Mouse (Mus musculus) left cerebral cortex, adult 8-10 months (tissue): Measurements from ENCODE around the gene Olfr1513. TPM values are rescaled to one million over a fixed set of nuclear protein-coding genes. Genes with fewer than 3 reads are reported as not detected.
"Not testable (repeated sequence)": the region's sequence is repeated elsewhere in the genome, so short reads cannot be mapped to it uniquely, and the experiment has no call there.

Experiments used
- DNase-seq, 2 experiments: peaks; one replicate each; pipeline ENCODE4 v3.0.0; 2022; ENCODE audit warnings: low spot score in 2 of 2
- total RNA-seq, 4 experiments: library from RNA; stranded (reverse); gene quantifications; 2 replicates each; pipeline ENCODE4 v1.2.4; 2022

The Olfr1513 gene
- total RNA-seq, 4 experiments from 2014 or later = not detected

DNA sequence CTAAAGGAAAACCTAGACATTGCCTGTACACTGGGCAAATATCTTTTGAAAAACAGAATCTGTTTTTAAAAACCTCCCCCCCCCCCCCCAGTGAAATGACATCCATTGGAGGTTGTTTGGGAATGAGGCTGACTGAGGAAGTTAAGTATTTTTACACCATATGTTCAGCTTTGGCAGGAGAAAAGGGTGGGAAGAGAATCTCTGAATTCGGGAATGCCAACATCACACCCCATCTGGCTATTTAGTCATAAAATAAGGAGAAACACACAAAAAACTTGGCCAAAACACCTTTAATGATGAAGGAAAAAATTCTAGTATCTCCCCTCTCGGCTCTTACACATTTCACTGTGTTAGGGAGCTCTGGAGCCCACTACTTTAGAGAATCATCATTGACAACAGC is 45.3 kb downstream of the Olfr1513 start:
- DNase-seq = no peak

- DNase-seq = not testable (repeated sequence)
Observed at GRCm38 (mm10) chr14:52310343-52310742, 45.9 kb downstream of the Olfr1513 start.

GRCm38 (mm10) chr14:52306100-52306499 is 50.1 kb downstream of the Olfr1513 start:
- DNase-seq = no peak

DNA sequence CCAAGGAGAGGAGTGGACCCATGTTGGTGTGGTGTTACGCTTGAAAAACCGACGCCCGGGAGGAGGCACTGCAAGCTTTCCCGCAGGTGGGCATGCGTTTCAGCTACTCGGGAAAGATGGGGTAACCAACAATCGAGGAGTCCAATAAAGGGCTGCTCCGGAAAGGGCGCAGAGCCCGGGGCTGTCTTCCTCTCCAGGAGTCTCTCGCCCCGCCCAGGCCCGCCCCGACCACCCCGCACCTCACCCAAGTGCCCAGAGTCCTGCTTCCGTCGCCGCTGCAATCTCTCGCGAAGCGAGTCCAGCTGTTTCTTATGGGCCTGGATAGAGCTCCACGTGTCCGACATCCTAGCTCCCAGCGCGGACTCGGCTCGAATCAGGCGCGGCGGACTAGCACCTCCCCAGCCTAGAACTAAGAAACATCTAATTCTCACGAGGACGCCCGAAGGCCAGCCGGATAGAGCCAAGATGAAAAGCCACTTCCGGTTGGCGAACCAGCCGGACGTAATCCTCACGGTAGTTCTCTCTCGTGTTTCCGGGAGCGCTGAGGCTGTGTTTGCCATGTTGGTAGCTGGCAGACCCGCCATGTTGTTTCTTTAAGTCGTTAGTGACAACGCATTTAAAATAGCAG is 51.5 kb downstream of the Olfr1513 start, which contains the start of gene Mettl3:
Gene Mettl3, minus strand, starts transcription at position 485 of the 628 bp plus-strand sequence.
- DNase-seq = peak; percentile 79 to 93

DNA sequence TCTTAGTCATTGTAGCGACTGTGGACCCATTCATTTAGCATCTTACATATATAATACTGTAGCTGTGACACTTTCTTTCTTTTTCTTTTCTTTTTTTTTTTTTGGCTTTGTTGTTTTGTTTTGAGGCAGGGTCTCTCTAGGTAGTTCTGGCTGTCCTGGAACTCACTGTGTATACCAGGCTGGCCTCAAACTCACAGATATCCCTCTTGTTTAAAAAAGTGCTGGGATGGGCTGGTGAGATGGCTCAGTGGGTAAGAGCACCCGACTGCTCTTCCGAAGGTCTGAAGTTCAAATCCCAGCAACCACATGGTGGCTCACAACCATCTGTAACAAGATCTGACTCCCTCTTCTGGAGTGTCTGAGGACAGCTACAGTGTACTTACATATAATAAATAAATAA is 52.7 kb downstream of the Olfr1513 start:
- DNase-seq = not testable (repeated sequence)

Other genes starting within 250 kb of the Olfr1513 start
- gene Rpgrip1, start 245.7 kb downstream of the Olfr1513 start, total RNA-seq = 1 to 10 TPM in 3 of 4 experiments, under 1 TPM in 1; 0.91 to 3.1 (median 2.6) TPM
- 10 to 100 TPM; 59.0 to 62.8 (median 60.4) TPM for gene Supt16, start 159.0 kb downstream of the Olfr1513 start, total RNA-seq
- 100 to 1,000 TPM; 103 to 130 (median 111) TPM for gene Chd8, start 98.6 kb downstream of the Olfr1513 start, total RNA-seq
- gene Tox4, start 77.3 kb downstream of the Olfr1513 start, total RNA-seq = 10 to 100 TPM; 57.5 to 72.6 (median 62.7) TPM
- 10 to 100 TPM; 34.9 to 41.4 (median 38.6) TPM for gene Rab2b, start 76.9 kb downstream of the Olfr1513 start, total RNA-seq
- gene Mettl3, start 51.3 kb downstream of the Olfr1513 start, total RNA-seq = 10 to 100 TPM; 30.0 to 35.0 (median 32.4) TPM
- gene Sall2, start 27.6 kb downstream of the Olfr1513 start, total RNA-seq = 10 to 100 TPM; 36.6 to 43.7 (median 40.9) TPM
- gene Olfr1512, start 22.8 kb upstream of the Olfr1513 start, total RNA-seq = not detected
- not detected for gene Olfr1511, start 41.0 kb upstream of the Olfr1513 start, total RNA-seq
- gene Olfr1510, start 58.0 kb upstream of the Olfr1513 start, total RNA-seq = not detected
- gene Olfr1509, start 86.6 kb upstream of the Olfr1513 start, total RNA-seq = not detected
- under 1 TPM in 1 of 4 experiments, not detected in 3; 0.08 TPM for gene Olfr1508, start 111.1 kb upstream of the Olfr1513 start, total RNA-seq
- under 1 TPM in 1 of 4 experiments, not detected in 3; 0.98 TPM for gene Olfr1507, start 139.3 kb upstream of the Olfr1513 start, total RNA-seq